Mouse (Mus musculus) common myeloid progenitor, adult 5-6 weeks (primary cell): ENCODE results near the gene Ten1. TPM values are rescaled to one million over a fixed set of nuclear protein-coding genes. Genes with fewer than 3 reads are reported as not detected.

ENCODE experiments used
- ATAC-seq: replicated peaks from 2 replicates; pipeline ENCODE4 v1.8.0; 2016; ENCODE audit warnings: low read depth, mild to moderate bottlenecking, moderate TSS enrichment, inconsistent platforms; ENCODE audit not compliant: poor library complexity, severe bottlenecking
- total RNA-seq: library from RNA; stranded (forward); fragments of 200-1000, 187-1606 nt; gene quantifications from 2 replicates; pipeline ENCODE4 v1.2.3, GENCODE M21; 2017

The Ten1 gene
- total RNA-seq, 1 experiment from 2014 or later = 21.5 TPM

- no peak for ATAC-seq
These were observed 30.0 kb downstream of the Ten1 start for GRCm38 (mm10) chr11:116228699-116229098.

- ATAC-seq = no peak
These were observed 33.8 kb downstream of the Ten1 start for GRCm38 (mm10) chr11:116232427-116232826.

- ATAC-seq = no peak
These were observed 36.2 kb downstream of the Ten1 start for GRCm38 (mm10) chr11:116234901-116235300.

- peak; percentile 79 for ATAC-seq
These were observed 39.2 kb downstream of the Ten1 start, which contains the start of gene Evpl for GRCm38 (mm10) chr11:116237742-116238395. Gene Evpl, minus strand, starts transcription at chr11:116238077.

- ATAC-seq = no peak
These were observed 41.1 kb downstream of the Ten1 start for GRCm38 (mm10) chr11:116239797-116240196.

GRCm38 (mm10) chr11:116241744-116242235 lies 43.1 kb downstream of the Ten1 start:
- ATAC-seq = no peak

- no peak for ATAC-seq
These were observed 45.9 kb downstream of the Ten1 start for GRCm38 (mm10) chr11:116244580-116244979.

- ATAC-seq = no peak
These were observed 47.0 kb downstream of the Ten1 start for GRCm38 (mm10) chr11:116245616-116246015.

GRCm38 (mm10) chr11:116247502-116248222 lies 49.0 kb downstream of the Ten1 start:
- no peak for ATAC-seq

GRCm38 (mm10) chr11:116250898-116251297 lies 52.2 kb downstream of the Ten1 start:
- no peak for ATAC-seq

- ATAC-seq = peak; percentile 7; the same call in 1 of the 2 replicates
These were observed 54.5 kb downstream of the Ten1 start for GRCm38 (mm10) chr11:116253076-116253600.

GRCm38 (mm10) chr11:116254627-116255026 lies 56.0 kb downstream of the Ten1 start:
- peak; percentile 76 for ATAC-seq

GRCm38 (mm10) chr11:116255090-116255981 lies 56.7 kb downstream of the Ten1 start:
- ATAC-seq = no peak

- ATAC-seq = no peak
These were observed 57.5 kb downstream of the Ten1 start for GRCm38 (mm10) chr11:116255982-116256675.

- ATAC-seq = peak; percentile 66
These were observed 60.8 kb downstream of the Ten1 start for GRCm38 (mm10) chr11:116259461-116259860.

- ATAC-seq = no peak
These were observed 61.6 kb downstream of the Ten1 start for GRCm38 (mm10) chr11:116260259-116260658.
